Mouse (Mus musculus) kidney, postnatal 0 days (tissue): ENCODE results near the gene Farsb. TPM values are rescaled to one million over a fixed set of nuclear protein-coding genes. Genes with fewer than 3 reads are reported as not detected.

Experiments used
- ATAC-seq: fragments of 200-750 bp; cut with Nextera tagmentation; replicated peaks from 2 replicates; pipeline ENCODE4 v1.8.0; 2017; ENCODE audit warnings: low read depth, moderate number of reproducible peaks, moderate TSS enrichment, moderate library complexity; ENCODE audit not compliant: low FRiP score
- DNase-seq: peaks from one replicate; pipeline ENCODE4 v3.0.0-alpha.2; 2016; ENCODE audit warnings: low spot score
- H3K27ac ChIP-seq: fragments of 300-500 bp; sonication (generic); 2 replicates; pipeline ENCODE4 v1.5.1; 2014; ENCODE audit warnings: mild to moderate bottlenecking
- H3K27me3 ChIP-seq: fragments of 300-500 bp; sonication (generic); 2 replicates; pipeline ENCODE4 v1.6.1; 2014; ENCODE audit warnings: low read length, mixed read lengths; ENCODE audit not compliant: insufficient read depth
- H3K36me3 ChIP-seq: fragments of 300-500 bp; sonication (generic); 2 replicates; pipeline ENCODE4 v1.6.1; 2014; ENCODE audit warnings: low read length, mixed read lengths; ENCODE audit not compliant: insufficient read depth
- H3K4me1 ChIP-seq: fragments of 300-500 bp; sonication (generic); replicated peaks from 2 replicates; pipeline ENCODE4 v1.6.1; 2014; ENCODE audit warnings: antibody characterized with exemption, low read length, mixed read lengths; ENCODE audit not compliant: insufficient read depth
- H3K4me2 ChIP-seq: fragments of 300-500 bp; sonication (generic); 2 replicates; pipeline ENCODE4 v1.6.1; 2014; ENCODE audit warnings: mild to moderate bottlenecking, low read length, moderate library complexity, mixed read lengths
- H3K4me3 ChIP-seq: fragments of 300-500 bp; sonication (generic); replicated peaks from 2 replicates; pipeline ENCODE4 v1.5.1; 2014; ENCODE audit warnings: low read depth, low read length
- H3K9ac ChIP-seq: fragments of 300-500 bp; sonication (generic); 2 replicates; pipeline ENCODE4 v1.6.1; 2014; ENCODE audit warnings: low read depth, low read length
- H3K9me3 ChIP-seq: fragments of 300-500 bp; sonication (generic); replicated peaks from 2 replicates; pipeline ENCODE4 v1.6.1; 2016; ENCODE audit warnings: low read length, inconsistent platforms, mixed read lengths
- CTCF ChIP-seq: IDR thresholded peaks from 2 replicates; pipeline ENCODE4 v1.5.1; 2016; ENCODE audit warnings: antibody characterized with exemption, low read depth, mild to moderate bottlenecking, moderate library complexity
- WGBS: fragments of 180-500 bp; shearing (Covaris S2); extraction: QIAGEN DNeasy Blood & Tissue Kit; methylation state at CpG from one replicate; pipeline ENCODE4 v1.1.7; 2014; 5-methylcytosine and 5-hydroxymethylcytosine counted together
- polyA plus RNA-seq: library from polyadenylated mRNA; unstranded; fragments of >200 nt; fragmentation: Nextera tagmentation; extraction: Ambion mirVana; gene quantifications from 2 replicates; pipeline ENCODE4 v1.2.1, GENCODE M21; 2015

Gene Farsb
- polyA plus RNA-seq, 1 experiment from 2014 or later = 94.3 TPM

- 0 out of 2 replicates have a peak, but pooled peaks cover 4% of the 10 kb centered on the region for H3K4me1 ChIP-seq
- no peaks in the 10 kb centered on the region for H3K9me3 ChIP-seq
- H3K27me3 ChIP-seq = no peaks in the 10 kb centered on the region
- H3K4me2 ChIP-seq = no peak overlapping the region
- H3K4me3 ChIP-seq = no peak overlapping the region
- DNase-seq = no peak
- no peak for TF ChIP-seq CTCF
- no peaks in the 10 kb centered on the region for H3K36me3 ChIP-seq
- H3K27ac ChIP-seq = no peak overlapping the region
- no peak for ATAC-seq
- 91% methylated on average over 3 of the region's 3 CpGs for WGBS
- no peak overlapping the region for H3K9ac ChIP-seq
Observed at GRCm38 (mm10) chr1:78375058-78375457, 113.6 kb downstream of the Farsb start.

DNA sequence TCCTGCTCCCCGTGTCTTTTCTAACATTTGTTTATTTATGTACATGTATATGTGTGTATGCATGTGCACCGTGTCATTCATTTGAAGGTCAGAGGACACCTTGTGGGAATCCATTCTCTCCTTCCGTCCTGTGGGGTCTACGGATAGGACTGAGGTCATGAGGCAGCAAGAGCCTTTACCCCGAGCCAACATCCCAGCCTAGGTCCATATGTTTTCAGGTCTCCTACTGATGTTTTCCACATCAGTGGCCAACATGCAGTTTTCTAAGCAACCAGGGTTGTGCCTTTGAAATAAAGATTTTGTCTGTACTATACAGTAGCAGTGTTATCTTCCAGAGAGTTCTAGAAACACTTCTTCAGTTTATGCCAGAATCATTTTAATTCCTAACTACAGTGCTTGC is 114.9 kb downstream of the Farsb start:
- DNase-seq = no peak
- Histone ChIP-seq H3K9me3 (no peaks in the 10 kb centered on the region), H3K27me3 (no peaks in the 10 kb centered on the region), H3K4me3 (no peak overlapping the region), H3K36me3 (no peaks in the 10 kb centered on the region), H3K4me1 (0 out of 2 replicates have a peak, but pooled peaks cover 4% of the 10 kb centered on the region), H3K9ac (no peak overlapping the region), H3K4me2 (no peak overlapping the region), H3K27ac (no peak overlapping the region)
- ATAC-seq = no peak
- TF ChIP-seq CTCF = no peak
- WGBS = 92% methylated on average over 5 of the region's 5 CpGs

DNA sequence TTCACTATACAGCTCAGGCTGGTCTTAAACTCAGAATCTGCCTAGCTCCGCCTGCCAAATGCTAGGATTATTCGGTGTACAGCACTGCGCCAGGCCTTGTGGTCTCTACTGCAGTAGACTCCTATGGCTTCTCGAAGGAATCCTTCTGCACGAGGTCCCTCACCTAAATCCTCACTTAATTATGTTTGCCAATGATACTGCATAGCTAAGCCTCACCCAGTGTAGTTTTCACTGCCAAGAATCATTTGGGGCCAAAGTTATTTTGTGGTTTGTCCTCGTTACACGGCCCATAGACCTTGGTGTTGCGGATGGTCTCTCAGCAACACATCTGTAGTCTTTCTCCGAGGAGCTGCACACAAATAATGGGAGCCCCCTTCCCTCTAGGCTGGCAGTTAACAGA is 116.4 kb downstream of the Farsb start:
- no peak for TF ChIP-seq CTCF
- ATAC-seq = no peak
- Histone ChIP-seq H3K9ac (no peak overlapping the region), H3K4me3 (no peak overlapping the region), H3K4me1 (0 out of 2 replicates have a peak, but pooled peaks cover 4% of the 10 kb centered on the region), H3K27me3 (no peaks in the 10 kb centered on the region), H3K27ac (no peak overlapping the region), H3K4me2 (no peak overlapping the region), H3K9me3 (no peaks in the 10 kb centered on the region), H3K36me3 (no peaks in the 10 kb centered on the region)
- WGBS = 84% methylated on average over 9 of the region's 9 CpGs
- no peak for DNase-seq

- Histone ChIP-seq H3K36me3 (no peaks in the 10 kb centered on the region), H3K9ac (no peak overlapping the region), H3K27ac (no peak overlapping the region), H3K27me3 (no peaks in the 10 kb centered on the region), H3K4me1 (no peaks in the 10 kb centered on the region), H3K9me3 (no peaks in the 10 kb centered on the region), H3K4me2 (no peak overlapping the region), H3K4me3 (no peak overlapping the region)
- DNase-seq (no peak), ATAC-seq (no peak)
- TF ChIP-seq CTCF = no peak
- 87% methylated on average over 2 of the region's 2 CpGs for WGBS
Observed at GRCm38 (mm10) chr1:78371569-78372236, 117.0 kb downstream of the Farsb start.

DNA sequence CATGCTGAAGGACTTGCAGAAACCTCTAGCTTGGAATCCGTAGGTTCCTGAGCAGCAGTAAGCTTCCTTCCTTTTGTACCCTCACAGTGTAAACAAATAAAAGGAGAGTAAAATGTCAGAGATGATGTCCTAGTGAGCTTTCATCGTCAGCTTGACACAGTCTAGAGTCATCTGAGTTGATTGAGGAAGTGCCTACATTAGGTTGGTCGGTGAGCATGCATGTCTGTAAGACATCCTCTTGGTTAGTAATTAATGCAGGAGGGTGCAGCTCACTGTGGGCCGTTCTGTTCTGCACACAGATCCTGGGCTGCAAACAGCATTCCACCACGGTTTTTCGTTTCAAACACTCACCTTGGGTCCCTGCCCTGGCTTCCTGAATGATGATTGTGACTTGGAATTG is 118.6 kb downstream of the Farsb start:
- no peaks in the 10 kb centered on the region for H3K36me3 ChIP-seq
- no peaks in the 10 kb centered on the region for H3K27me3 ChIP-seq
- no peaks in the 10 kb centered on the region for H3K9me3 ChIP-seq
- DNase-seq (no peak), ATAC-seq (no peak)
- no peak overlapping the region for H3K4me2 ChIP-seq
- 24% methylated on average over 6 of the region's 6 CpGs for WGBS
- no peak for TF ChIP-seq CTCF
- peaks cover 9% of the 10 kb centered on the region; the same call in 1 of the 2 replicates for H3K4me1 ChIP-seq
- no peak overlapping the region for H3K9ac ChIP-seq
- H3K27ac ChIP-seq = no peak overlapping the region
- H3K4me3 ChIP-seq = no peak overlapping the region

Other genes with a start within 250 kb of the Farsb start
- gene Sgpp2, start 178.6 kb downstream of the Farsb start, polyA plus RNA-seq = 16.0 and 18.8 TPM in 2 replicates
- 2.0 and 3.0 TPM in 2 replicates for gene Mogat1, start 22.1 kb upstream of the Farsb start, polyA plus RNA-seq
- gene BC035947, start 23.3 kb upstream of the Farsb start, polyA plus RNA-seq = 2.5 and 2.8 TPM in 2 replicates
- gene Acsl3, start 168.9 kb upstream of the Farsb start, polyA plus RNA-seq = 55.2 and 58.2 TPM in 2 replicates
- 2.6 and 2.7 TPM in 2 replicates for gene Utp14b, start 169.1 kb upstream of the Farsb start, polyA plus RNA-seq